Mouse (Mus musculus): ENCODE measurements around the gene Arfgap1. TPM values are rescaled to one million over a fixed set of nuclear protein-coding genes. Genes with fewer than 3 reads are reported as not detected.

Arfgap1 gene
- 5.9 TPM for polyA plus RNA-seq (2014; fragmentation: Illumina TruSeq; extraction: RNeasy Lipid Tissue Mini Kit (QIAGEN cat#74804); ENCODE audit: low read depth, low replicate concordance)

GRCm38 (mm10) chr2:180967010-180967763 is at the start of gene Arfgap1:
Gene Arfgap1, plus strand, starts transcription at chr2:180967225.

GRCm38 (mm10) chr2:180920810-180921400 is 46.1 kb upstream of the Arfgap1 start, which contains the start of gene Ythdf1:
Gene Ythdf1, minus strand, starts transcription at chr2:180920949.

GRCm38 (mm10) chr2:180928723-180929122 is 38.3 kb upstream of the Arfgap1 start, which contains the start of gene Birc7:
Gene Birc7, plus strand, starts transcription at chr2:180929023.

GRCm38 (mm10) chr2:180954061-180955047 is 12.7 kb upstream of the Arfgap1 start, which contains the start of gene Nkain4:
Gene Nkain4, minus strand, starts transcription at chr2:180954699.

GRCm38 (mm10) chr2:180986449-180986848 is 19.4 kb downstream of the Arfgap1 start, which contains the start of gene Col20a1:
Gene Col20a1, plus strand, starts transcription at chr2:180986535.

Other genes with a start within 250 kb of the Arfgap1 start
- not detected for gene Slc17a9, start 242.0 kb upstream of the Arfgap1 start, polyA plus RNA-seq (2014; fragmentation: Illumina TruSeq; extraction: RNeasy Lipid Tissue Mini Kit (QIAGEN cat#74804); ENCODE audit: low read depth, low replicate concordance)
- gene Bhlhe23, start 190.3 kb upstream of the Arfgap1 start, polyA plus RNA-seq (2014; fragmentation: Illumina TruSeq; extraction: RNeasy Lipid Tissue Mini Kit (QIAGEN cat#74804); ENCODE audit: low read depth, low replicate concordance) = not detected
- gene Ythdf1, start 46.3 kb upstream of the Arfgap1 start, polyA plus RNA-seq (2014; fragmentation: Illumina TruSeq; extraction: RNeasy Lipid Tissue Mini Kit (QIAGEN cat#74804); ENCODE audit: low read depth, low replicate concordance) = 60.4 TPM
- not detected for gene Birc7, start 38.2 kb upstream of the Arfgap1 start, polyA plus RNA-seq (2014; fragmentation: Illumina TruSeq; extraction: RNeasy Lipid Tissue Mini Kit (QIAGEN cat#74804); ENCODE audit: low read depth, low replicate concordance)
- gene Nkain4, start 12.5 kb upstream of the Arfgap1 start, polyA plus RNA-seq (2014; fragmentation: Illumina TruSeq; extraction: RNeasy Lipid Tissue Mini Kit (QIAGEN cat#74804); ENCODE audit: low read depth, low replicate concordance) = not detected
- not detected for gene Col20a1, start 19.3 kb downstream of the Arfgap1 start, polyA plus RNA-seq (2014; fragmentation: Illumina TruSeq; extraction: RNeasy Lipid Tissue Mini Kit (QIAGEN cat#74804); ENCODE audit: low read depth, low replicate concordance)
- gene Chrna4, start 76.3 kb downstream of the Arfgap1 start, polyA plus RNA-seq (2014; fragmentation: Illumina TruSeq; extraction: RNeasy Lipid Tissue Mini Kit (QIAGEN cat#74804); ENCODE audit: low read depth, low replicate concordance) = 1.3 TPM
- gene Kcnq2, start 168.1 kb downstream of the Arfgap1 start, polyA plus RNA-seq (2014; fragmentation: Illumina TruSeq; extraction: RNeasy Lipid Tissue Mini Kit (QIAGEN cat#74804); ENCODE audit: low read depth, low replicate concordance) = 2.5 TPM
- gene Eef1a2, start 189.8 kb downstream of the Arfgap1 start, polyA plus RNA-seq (2014; fragmentation: Illumina TruSeq; extraction: RNeasy Lipid Tissue Mini Kit (QIAGEN cat#74804); ENCODE audit: low read depth, low replicate concordance) = 0.47 TPM
- 8.3 TPM for gene Ppdpf, start 220.0 kb downstream of the Arfgap1 start, polyA plus RNA-seq (2014; fragmentation: Illumina TruSeq; extraction: RNeasy Lipid Tissue Mini Kit (QIAGEN cat#74804); ENCODE audit: low read depth, low replicate concordance)
- not detected for gene Ptk6, start 235.6 kb downstream of the Arfgap1 start, polyA plus RNA-seq (2014; fragmentation: Illumina TruSeq; extraction: RNeasy Lipid Tissue Mini Kit (QIAGEN cat#74804); ENCODE audit: low read depth, low replicate concordance)
- not detected for gene Srms, start 246.0 kb downstream of the Arfgap1 start, polyA plus RNA-seq (2014; fragmentation: Illumina TruSeq; extraction: RNeasy Lipid Tissue Mini Kit (QIAGEN cat#74804); ENCODE audit: low read depth, low replicate concordance)

Measured in adrenal gland, adult 10 weeks (tissue).